Mouse (Mus musculus): ENCODE measurements at regions not wholly inside any gene's neighbourhood (a gene's known extent, or its start where the extent isn't known, plus 50 kb on each side); places are given as distances from the start of the nearest gene placed in this dataset.

DNA sequence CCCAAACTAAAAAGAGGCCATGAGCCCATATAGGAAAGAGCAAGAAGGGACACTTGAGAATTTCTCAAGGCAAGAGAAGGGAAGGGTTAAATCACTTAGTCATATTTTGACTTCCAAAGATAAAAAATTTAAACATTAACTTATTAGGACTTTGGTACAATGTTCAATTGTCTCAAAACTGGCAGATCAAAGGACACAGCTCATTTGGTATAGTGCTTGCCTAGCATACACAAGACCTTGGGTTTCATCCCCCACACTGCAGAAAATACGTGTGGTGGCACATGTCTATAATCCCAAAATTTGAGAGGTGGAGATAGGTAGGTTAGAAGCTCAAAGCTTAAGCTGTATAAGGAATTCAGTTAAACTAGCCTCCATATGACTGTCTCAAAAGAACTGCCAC lies 658.4 kb upstream of the Pfkp start:
- WGBS = 93% methylated on average over 1 of the region's 1 CpGs
- Histone ChIP-seq H3K27ac (ENCODE audit: low read depth, low read length) (no peak overlapping the region), H3K36me3 (ENCODE audit: control insufficient read depth, insufficient read depth, low read length) (no peaks in the 10 kb centered on the region), H3K27me3 (ENCODE audit: control insufficient read depth, insufficient read depth, low read length) (no peaks in the 10 kb centered on the region), H3K4me2 (ENCODE audit: low read depth, low read length, severe bottlenecking) (no peak overlapping the region), H3K4me1 (replicated peaks; ENCODE audit: control insufficient read depth, insufficient read depth, low read length) (no peaks in the 10 kb centered on the region), H3K9ac (ENCODE audit: low read length) (no peak overlapping the region), H3K9me3 (ENCODE audit: control insufficient read depth, low read length) (no peaks in the 10 kb centered on the region), H3K4me3 (ENCODE audit: low read depth, low read length) (no peak overlapping the region)
- ATAC-seq (replicated peaks; ENCODE audit: low FRiP score) (no peak), DNase-seq (ENCODE audit: low spot score) (no peak)

DNA sequence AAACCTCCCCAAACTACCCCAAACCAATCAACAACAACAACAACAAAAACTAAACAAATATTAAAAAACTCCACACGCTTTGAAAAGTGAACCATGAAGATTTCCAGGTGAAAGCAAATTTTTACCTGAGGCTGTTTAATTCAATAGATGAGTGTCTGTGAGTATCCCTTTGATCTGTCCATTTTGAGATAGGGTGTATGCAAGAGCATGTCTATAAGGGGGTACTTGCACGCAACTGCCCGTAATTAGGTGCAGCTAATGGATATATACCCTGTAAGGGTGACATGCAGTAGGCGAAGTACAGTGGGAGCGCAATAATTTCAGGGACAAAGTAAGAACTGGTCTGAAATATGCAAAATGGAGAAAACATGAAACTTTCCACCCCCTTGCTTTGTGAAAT lies 658.8 kb upstream of the Pfkp start:
- Histone ChIP-seq H3K27me3 (ENCODE audit: control insufficient read depth, insufficient read depth, low read length) (no peaks in the 10 kb centered on the region), H3K9me3 (ENCODE audit: control insufficient read depth, low read length) (no peaks in the 10 kb centered on the region), H3K36me3 (ENCODE audit: control insufficient read depth, insufficient read depth, low read length) (no peaks in the 10 kb centered on the region), H3K27ac (ENCODE audit: low read depth, low read length) (no peak overlapping the region), H3K9ac (ENCODE audit: low read length) (no peak overlapping the region), H3K4me1 (replicated peaks; ENCODE audit: control insufficient read depth, insufficient read depth, low read length) (no peaks in the 10 kb centered on the region), H3K4me3 (ENCODE audit: low read depth, low read length) (no peak overlapping the region), H3K4me2 (ENCODE audit: low read depth, low read length, severe bottlenecking) (no peak overlapping the region)
- ATAC-seq (replicated peaks; ENCODE audit: low FRiP score) (no peak), DNase-seq (ENCODE audit: low spot score) (no peak)
- 90% methylated on average over 5 of the region's 5 CpGs for WGBS

DNA sequence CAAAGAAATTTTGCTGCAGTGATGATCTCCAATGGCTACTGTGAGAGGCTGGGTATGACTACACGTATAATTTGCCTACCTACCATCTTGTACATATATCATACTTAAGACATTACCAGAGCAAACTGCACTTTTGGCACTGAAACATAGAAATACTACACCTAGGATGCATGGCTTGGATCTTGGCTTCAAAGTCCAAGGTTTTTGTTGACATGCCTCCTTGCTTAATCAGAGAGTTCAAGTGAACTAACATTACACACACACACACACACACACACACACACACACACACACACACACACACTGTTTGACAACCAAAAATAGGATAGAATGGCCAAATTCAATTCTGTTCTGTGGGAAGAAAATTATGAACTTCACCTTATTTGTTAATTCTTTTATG lies 664.9 kb upstream of the Pfkp start:
- no peaks in the 10 kb centered on the region for H3K27me3 ChIP-seq (ENCODE audit: control insufficient read depth, insufficient read depth, low read length)
- no peaks in the 10 kb centered on the region for H3K9me3 ChIP-seq (ENCODE audit: control insufficient read depth, low read length)
- WGBS = 85% methylated on average over 1 of the region's 1 CpGs
- H3K4me3 ChIP-seq (ENCODE audit: low read depth, low read length) = no peak overlapping the region
- H3K4me1 ChIP-seq (replicated peaks; ENCODE audit: control insufficient read depth, insufficient read depth, low read length) = no peaks in the 10 kb centered on the region
- no peak overlapping the region for H3K27ac ChIP-seq (ENCODE audit: low read depth, low read length)
- H3K4me2 ChIP-seq (ENCODE audit: low read depth, low read length, severe bottlenecking) = no peak overlapping the region
- no peak overlapping the region for H3K9ac ChIP-seq (ENCODE audit: low read length)
- no peak for ATAC-seq (replicated peaks; ENCODE audit: low FRiP score)
- DNase-seq (ENCODE audit: low spot score) = no peak
- no peaks in the 10 kb centered on the region for H3K36me3 ChIP-seq (ENCODE audit: control insufficient read depth, insufficient read depth, low read length)

DNA sequence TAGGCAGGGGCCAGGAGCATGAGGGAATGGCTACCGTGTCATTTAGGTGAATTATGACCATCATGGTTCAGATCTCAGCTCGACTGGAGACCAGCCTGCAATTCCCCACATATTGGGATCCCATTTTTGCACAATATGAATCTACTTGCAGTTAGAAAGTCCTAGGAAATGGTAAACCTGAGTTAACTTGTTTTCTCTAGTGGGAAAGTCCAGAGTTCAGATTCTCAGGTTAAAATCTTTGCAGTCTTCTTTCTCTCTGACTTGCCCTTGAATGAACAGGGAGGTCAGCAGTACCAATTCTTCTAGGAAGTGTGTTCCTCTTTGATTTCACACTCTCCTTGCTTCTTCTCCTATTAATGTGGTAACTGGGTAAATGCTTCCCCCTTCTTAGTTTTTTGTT lies 681.6 kb upstream of the Pfkp start:
- 79% methylated on average over 2 of the region's 2 CpGs for WGBS
- Histone ChIP-seq H3K4me2 (ENCODE audit: low read depth, low read length, severe bottlenecking) (no peak overlapping the region), H3K27me3 (ENCODE audit: control insufficient read depth, insufficient read depth, low read length) (no peaks in the 10 kb centered on the region), H3K4me3 (ENCODE audit: low read depth, low read length) (no peak overlapping the region), H3K4me1 (replicated peaks; ENCODE audit: control insufficient read depth, insufficient read depth, low read length) (no peaks in the 10 kb centered on the region), H3K9ac (ENCODE audit: low read length) (no peak overlapping the region), H3K9me3 (ENCODE audit: control insufficient read depth, low read length) (no peaks in the 10 kb centered on the region), H3K27ac (ENCODE audit: low read depth, low read length) (no peak overlapping the region), H3K36me3 (ENCODE audit: control insufficient read depth, insufficient read depth, low read length) (no peaks in the 10 kb centered on the region)
- DNase-seq (ENCODE audit: low spot score) (no peak), ATAC-seq (replicated peaks; ENCODE audit: low FRiP score) (no peak)

DNA sequence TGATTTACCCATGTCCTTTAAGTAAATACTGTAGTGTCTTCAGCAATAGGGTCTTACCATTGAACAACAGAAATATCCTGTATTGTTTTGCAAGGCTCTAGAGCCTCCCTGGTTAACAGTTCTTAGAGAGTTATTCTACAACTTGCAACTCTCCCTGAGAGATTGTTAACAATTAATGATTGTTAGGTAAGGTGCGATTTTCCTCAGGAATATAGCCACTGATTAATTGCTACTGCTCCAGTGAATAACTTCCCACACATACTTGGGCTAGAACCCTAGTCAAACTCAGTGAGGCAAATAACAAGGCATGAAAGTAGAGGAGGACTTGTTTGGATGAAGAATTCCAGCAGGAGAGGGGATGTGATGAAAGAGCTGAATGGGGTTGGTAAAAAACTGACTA lies 697.2 kb upstream of the Pfkp start:
- no peak overlapping the region for H3K4me3 ChIP-seq (ENCODE audit: low read depth, low read length)
- DNase-seq (ENCODE audit: low spot score) (no peak), ATAC-seq (replicated peaks; ENCODE audit: low FRiP score) (no peak)
- no peak overlapping the region for H3K4me2 ChIP-seq (ENCODE audit: low read depth, low read length, severe bottlenecking)
- no peaks in the 10 kb centered on the region for H3K27me3 ChIP-seq (ENCODE audit: control insufficient read depth, insufficient read depth, low read length)
- H3K9me3 ChIP-seq (ENCODE audit: control insufficient read depth, low read length) = no peaks in the 10 kb centered on the region
- no peaks in the 10 kb centered on the region for H3K4me1 ChIP-seq (replicated peaks; ENCODE audit: control insufficient read depth, insufficient read depth, low read length)
- no peaks in the 10 kb centered on the region for H3K36me3 ChIP-seq (ENCODE audit: control insufficient read depth, insufficient read depth, low read length)
- WGBS = 73% methylated on average over 1 of the region's 1 CpGs
- H3K9ac ChIP-seq (ENCODE audit: low read length) = no peak overlapping the region
- H3K27ac ChIP-seq (ENCODE audit: low read depth, low read length) = no peak overlapping the region

DNA sequence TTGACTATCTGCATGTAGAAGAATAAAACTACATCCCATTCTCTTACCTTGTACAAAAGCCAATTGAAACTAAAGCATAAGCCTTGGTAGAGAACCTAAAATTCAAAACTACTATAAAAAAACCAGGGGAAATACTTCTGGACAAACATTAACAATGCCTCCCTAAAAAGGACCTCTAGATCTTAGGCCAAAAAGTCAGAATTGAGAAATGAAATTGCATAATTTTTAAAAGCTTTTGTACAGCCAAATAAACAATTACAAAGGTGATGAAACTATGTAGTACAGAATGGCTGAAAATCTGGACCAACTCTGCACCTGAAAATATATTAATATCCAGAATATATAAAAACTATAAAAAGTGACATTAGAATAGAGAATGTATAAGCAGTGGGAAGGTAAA lies 699.9 kb upstream of the Pfkp start:
- ATAC-seq (replicated peaks; ENCODE audit: low FRiP score) (no peak), DNase-seq (ENCODE audit: low spot score) (no peak)
- H3K36me3 ChIP-seq (ENCODE audit: control insufficient read depth, insufficient read depth, low read length) = no peaks in the 10 kb centered on the region
- no peaks in the 10 kb centered on the region for H3K4me1 ChIP-seq (replicated peaks; ENCODE audit: control insufficient read depth, insufficient read depth, low read length)
- no peaks in the 10 kb centered on the region for H3K27me3 ChIP-seq (ENCODE audit: control insufficient read depth, insufficient read depth, low read length)
- no peak overlapping the region for H3K4me2 ChIP-seq (ENCODE audit: low read depth, low read length, severe bottlenecking)
- no peaks in the 10 kb centered on the region for H3K9me3 ChIP-seq (ENCODE audit: control insufficient read depth, low read length)
- H3K9ac ChIP-seq (ENCODE audit: low read length) = no peak overlapping the region
- H3K27ac ChIP-seq (ENCODE audit: low read depth, low read length) = no peak overlapping the region
- no peak overlapping the region for H3K4me3 ChIP-seq (ENCODE audit: low read depth, low read length)

DNA sequence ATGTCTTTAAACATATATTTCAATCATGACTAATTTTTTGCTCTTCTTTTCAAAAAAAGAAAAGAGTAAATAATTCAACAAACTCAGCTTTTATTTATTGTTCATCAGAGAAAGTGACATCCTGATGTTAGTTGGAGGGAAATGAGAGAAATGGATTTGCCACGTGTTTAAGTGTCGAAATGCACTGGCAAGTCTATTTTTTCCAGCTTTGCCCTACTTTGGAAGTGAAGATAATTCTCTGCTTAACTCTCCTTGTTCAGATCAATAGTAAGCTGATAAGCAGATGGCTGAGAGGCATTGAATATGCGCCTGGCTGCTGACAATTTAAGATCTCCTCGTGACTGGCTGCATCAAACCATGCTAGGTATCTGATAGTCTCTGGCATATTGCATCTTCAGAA lies 704.4 kb upstream of the Pfkp start:
- no peak overlapping the region for H3K4me2 ChIP-seq (ENCODE audit: low read depth, low read length, severe bottlenecking)
- no peak overlapping the region for H3K27ac ChIP-seq (ENCODE audit: low read depth, low read length)
- no peaks in the 10 kb centered on the region for H3K9me3 ChIP-seq (ENCODE audit: control insufficient read depth, low read length)
- no peak overlapping the region for H3K9ac ChIP-seq (ENCODE audit: low read length)
- ATAC-seq (replicated peaks; ENCODE audit: low FRiP score) (no peak), DNase-seq (ENCODE audit: low spot score) (no peak)
- H3K4me3 ChIP-seq (ENCODE audit: low read depth, low read length) = no peak overlapping the region
- WGBS = 85% methylated on average over 4 of the region's 4 CpGs
- no peaks in the 10 kb centered on the region for H3K4me1 ChIP-seq (replicated peaks; ENCODE audit: control insufficient read depth, insufficient read depth, low read length)
- H3K36me3 ChIP-seq (ENCODE audit: control insufficient read depth, insufficient read depth, low read length) = no peaks in the 10 kb centered on the region
- no peaks in the 10 kb centered on the region for H3K27me3 ChIP-seq (ENCODE audit: control insufficient read depth, insufficient read depth, low read length)

DNA sequence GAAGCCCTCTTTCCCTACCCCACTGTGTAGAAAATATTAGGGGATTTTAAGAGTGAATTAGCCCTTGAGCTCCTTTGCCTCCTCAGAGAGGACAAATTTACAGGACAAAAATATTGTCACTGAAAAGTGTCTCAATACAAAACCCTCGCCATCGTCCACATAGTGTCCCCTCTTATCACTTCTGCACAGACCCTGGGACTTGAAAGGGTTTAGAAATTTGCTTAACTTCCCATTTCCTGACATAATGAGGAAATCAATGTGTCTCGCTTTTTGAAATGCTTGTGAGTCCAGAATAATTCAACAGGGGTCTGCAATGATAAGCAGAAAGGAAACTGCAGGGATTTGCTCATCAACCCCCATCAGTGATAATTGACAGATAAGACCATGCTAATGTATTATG lies 708.5 kb upstream of the Pfkp start:
- ATAC-seq (replicated peaks; ENCODE audit: low FRiP score) (no peak), DNase-seq (ENCODE audit: low spot score) (no peak)
- Histone ChIP-seq H3K27me3 (ENCODE audit: control insufficient read depth, insufficient read depth, low read length) (no peaks in the 10 kb centered on the region), H3K36me3 (ENCODE audit: control insufficient read depth, insufficient read depth, low read length) (no peaks in the 10 kb centered on the region), H3K4me3 (ENCODE audit: low read depth, low read length) (no peak overlapping the region), H3K9me3 (ENCODE audit: control insufficient read depth, low read length) (no peaks in the 10 kb centered on the region), H3K4me2 (ENCODE audit: low read depth, low read length, severe bottlenecking) (no peak overlapping the region), H3K4me1 (replicated peaks; ENCODE audit: control insufficient read depth, insufficient read depth, low read length) (no peaks in the 10 kb centered on the region), H3K9ac (ENCODE audit: low read length) (no peak overlapping the region), H3K27ac (ENCODE audit: low read depth, low read length) (no peak overlapping the region)
- 83% methylated on average over 3 of the region's 3 CpGs for WGBS

DNA sequence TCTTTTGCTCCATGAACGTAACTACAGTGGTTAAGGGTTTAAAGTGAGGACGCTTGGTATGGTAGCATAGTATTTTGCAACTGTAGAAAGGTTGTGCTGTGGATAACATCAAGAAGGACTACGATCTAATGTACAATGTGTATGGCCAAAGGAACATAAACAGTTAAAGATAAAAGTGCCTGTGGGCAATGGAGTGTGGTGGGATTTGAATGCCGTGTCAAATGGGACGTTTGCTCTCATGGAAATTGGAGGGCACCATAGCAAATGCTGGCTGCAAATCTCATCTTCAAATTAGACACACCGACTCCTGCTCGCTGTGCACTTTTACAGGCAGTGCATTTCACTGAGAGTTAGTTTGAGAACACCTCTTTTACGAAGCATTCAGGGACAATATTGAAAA lies 725.0 kb upstream of the Pfkp start:
- ATAC-seq (replicated peaks; ENCODE audit: low FRiP score) = no peak
- H3K9ac ChIP-seq (ENCODE audit: low read length) = no peak overlapping the region
- no peaks in the 10 kb centered on the region for H3K9me3 ChIP-seq (ENCODE audit: control insufficient read depth, low read length)
- no peaks in the 10 kb centered on the region for H3K4me1 ChIP-seq (replicated peaks; ENCODE audit: control insufficient read depth, insufficient read depth, low read length)
- no peak for DNase-seq (ENCODE audit: low spot score)
- no peaks in the 10 kb centered on the region for H3K27me3 ChIP-seq (ENCODE audit: control insufficient read depth, insufficient read depth, low read length)
- WGBS = 77% methylated on average over 8 of the region's 8 CpGs
- no peak overlapping the region for H3K27ac ChIP-seq (ENCODE audit: low read depth, low read length)
- no peak overlapping the region for H3K4me3 ChIP-seq (ENCODE audit: low read depth, low read length)
- H3K36me3 ChIP-seq (ENCODE audit: control insufficient read depth, insufficient read depth, low read length) = no peaks in the 10 kb centered on the region
- no peak overlapping the region for H3K4me2 ChIP-seq (ENCODE audit: low read depth, low read length, severe bottlenecking)
